Mouse (Mus musculus): ENCODE results near the gene Nfat5. TPM values are rescaled to one million over a fixed set of nuclear protein-coding genes. Genes with fewer than 3 reads are reported as not detected.

Gene Nfat5
- polyA plus RNA-seq, 1 experiment from 2014 or later, result 8.8 TPM

- H3K36me3 ChIP-seq (ENCODE audit: control insufficient read depth, insufficient read depth, low read length), result no peaks in the 10 kb centered on the region
- WGBS, result 87% methylated on average over 4 of the region's 4 CpGs
- H3K9ac ChIP-seq (ENCODE audit: low read depth, low read length), result no peak overlapping the region
- no peaks in the 10 kb centered on the region for H3K4me1 ChIP-seq (ENCODE audit: control insufficient read depth, insufficient read depth, low read length)
- H3K27me3 ChIP-seq (ENCODE audit: control insufficient read depth, insufficient read depth, low read depth, low read length), result no peaks in the 10 kb centered on the region
- ATAC-seq, result no peak
- H3K4me3 ChIP-seq (ENCODE audit: low read depth, low read length), result no peak overlapping the region
- H3K27ac ChIP-seq (ENCODE audit: low read length), result no peak overlapping the region
- no peaks in the 10 kb centered on the region for H3K9me3 ChIP-seq (replicated peaks; ENCODE audit: control insufficient read depth, low read length, poor library complexity, severe bottlenecking)
- H3K4me2 ChIP-seq (ENCODE audit: low read length), result no peak overlapping the region
Measured at GRCm38 (mm10) chr8:107261172-107261571, 32.1 kb upstream of the Nfat5 start.

- H3K36me3 ChIP-seq (ENCODE audit: control insufficient read depth, insufficient read depth, low read length), result no peaks in the 10 kb centered on the region
- 75% methylated on average over 8 of the region's 8 CpGs for WGBS
- H3K9ac ChIP-seq (ENCODE audit: low read depth, low read length), result no peak overlapping the region
- H3K4me1 ChIP-seq (ENCODE audit: control insufficient read depth, insufficient read depth, low read length), result no peaks in the 10 kb centered on the region
- H3K9me3 ChIP-seq (replicated peaks; ENCODE audit: control insufficient read depth, low read length, poor library complexity, severe bottlenecking), result no peaks in the 10 kb centered on the region
- no peak overlapping the region for H3K4me2 ChIP-seq (ENCODE audit: low read length)
- no peak for ATAC-seq
- H3K27ac ChIP-seq (ENCODE audit: low read length), result no peak overlapping the region
- no peaks in the 10 kb centered on the region for H3K27me3 ChIP-seq (ENCODE audit: control insufficient read depth, insufficient read depth, low read depth, low read length)
- H3K4me3 ChIP-seq (ENCODE audit: low read depth, low read length), result no peak overlapping the region
Measured at GRCm38 (mm10) chr8:107262046-107262705, 31.1 kb upstream of the Nfat5 start.

GRCm38 (mm10) chr8:107265811-107266210 lies 27.5 kb upstream of the Nfat5 start:
- no peak overlapping the region for H3K9ac ChIP-seq (ENCODE audit: low read depth, low read length)
- H3K4me3 ChIP-seq (ENCODE audit: low read depth, low read length), result no peak overlapping the region
- WGBS, result 61% methylated on average over 10 of the region's 10 CpGs
- H3K27ac ChIP-seq (ENCODE audit: low read length), result no peak overlapping the region
- no peak for ATAC-seq
- no peaks in the 10 kb centered on the region for H3K27me3 ChIP-seq (ENCODE audit: control insufficient read depth, insufficient read depth, low read depth, low read length)
- H3K4me2 ChIP-seq (ENCODE audit: low read length), result no peak overlapping the region
- no peaks in the 10 kb centered on the region for H3K4me1 ChIP-seq (ENCODE audit: control insufficient read depth, insufficient read depth, low read length)
- no peaks in the 10 kb centered on the region for H3K9me3 ChIP-seq (replicated peaks; ENCODE audit: control insufficient read depth, low read length, poor library complexity, severe bottlenecking)
- H3K36me3 ChIP-seq (ENCODE audit: control insufficient read depth, insufficient read depth, low read length), result no peaks in the 10 kb centered on the region

DNA sequence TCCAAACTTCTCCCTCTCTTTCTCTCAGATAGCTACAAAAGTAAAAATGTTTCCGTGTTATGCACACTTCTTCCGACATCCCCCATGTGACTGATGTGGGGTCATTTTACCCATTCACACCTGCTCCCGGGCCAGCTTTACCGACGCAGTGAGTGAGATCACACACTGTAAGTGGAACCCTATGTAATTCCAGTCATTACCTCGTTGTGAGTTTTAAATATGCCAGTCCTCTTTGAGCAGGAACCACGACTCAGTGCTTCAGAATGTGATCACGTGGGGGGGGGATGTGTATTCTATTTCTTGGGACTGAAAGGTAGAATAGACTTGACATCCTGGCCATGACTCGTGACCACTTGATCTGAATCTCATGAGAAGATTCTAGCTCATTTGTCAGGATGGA lies 24.8 kb upstream of the Nfat5 start:
- Histone ChIP-seq H3K9ac (ENCODE audit: low read depth, low read length) (no peak overlapping the region), H3K36me3 (ENCODE audit: control insufficient read depth, insufficient read depth, low read length) (no peaks in the 10 kb centered on the region), H3K4me2 (ENCODE audit: low read length) (no peak overlapping the region), H3K4me3 (ENCODE audit: low read depth, low read length) (no peak overlapping the region), H3K27ac (ENCODE audit: low read length) (no peak overlapping the region), H3K27me3 (ENCODE audit: control insufficient read depth, insufficient read depth, low read depth, low read length) (no peaks in the 10 kb centered on the region), H3K4me1 (ENCODE audit: control insufficient read depth, insufficient read depth, low read length) (no peaks in the 10 kb centered on the region), H3K9me3 (replicated peaks; ENCODE audit: control insufficient read depth, low read length, poor library complexity, severe bottlenecking) (no peaks in the 10 kb centered on the region)
- ATAC-seq, result no peak
- 81% methylated on average over 9 of the region's 9 CpGs for WGBS

DNA sequence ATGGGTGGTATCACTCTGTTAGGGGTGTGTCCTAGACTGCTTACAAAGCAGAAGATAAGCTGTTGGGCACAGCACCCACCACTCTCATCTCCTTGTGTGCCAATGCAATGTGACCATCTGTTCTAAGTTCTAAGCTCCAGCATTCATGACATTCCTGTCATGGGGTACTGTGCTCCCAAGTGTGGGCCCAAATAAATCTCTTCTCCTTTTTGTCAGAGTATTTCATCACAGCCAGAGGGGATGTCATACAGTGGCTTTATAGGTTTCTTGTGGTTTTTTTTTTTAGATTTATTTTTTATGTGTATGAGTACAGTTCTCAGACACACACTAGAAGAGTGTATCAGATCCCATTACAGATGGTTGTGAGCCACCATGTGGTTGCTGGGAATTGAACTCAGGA lies 24.1 kb upstream of the Nfat5 start:
- H3K36me3 ChIP-seq (ENCODE audit: control insufficient read depth, insufficient read depth, low read length), result no peaks in the 10 kb centered on the region
- H3K27me3 ChIP-seq (ENCODE audit: control insufficient read depth, insufficient read depth, low read depth, low read length), result no peaks in the 10 kb centered on the region
- ATAC-seq, result no peak
- H3K27ac ChIP-seq (ENCODE audit: low read length), result no peak overlapping the region
- no peaks in the 10 kb centered on the region for H3K4me1 ChIP-seq (ENCODE audit: control insufficient read depth, insufficient read depth, low read length)
- no peak overlapping the region for H3K4me3 ChIP-seq (ENCODE audit: low read depth, low read length)
- no peak overlapping the region for H3K9ac ChIP-seq (ENCODE audit: low read depth, low read length)
- H3K9me3 ChIP-seq (replicated peaks; ENCODE audit: control insufficient read depth, low read length, poor library complexity, severe bottlenecking), result no peaks in the 10 kb centered on the region
- H3K4me2 ChIP-seq (ENCODE audit: low read length), result no peak overlapping the region

GRCm38 (mm10) chr8:107269617-107270139 lies 23.6 kb upstream of the Nfat5 start:
- WGBS, result 53% methylated on average over 3 of the region's 3 CpGs
- H3K36me3 ChIP-seq (ENCODE audit: control insufficient read depth, insufficient read depth, low read length), result no peaks in the 10 kb centered on the region
- H3K4me2 ChIP-seq (ENCODE audit: low read length), result no peak overlapping the region
- no peak overlapping the region for H3K4me3 ChIP-seq (ENCODE audit: low read depth, low read length)
- no peak for ATAC-seq
- H3K27ac ChIP-seq (ENCODE audit: low read length), result no peak overlapping the region
- no peaks in the 10 kb centered on the region for H3K4me1 ChIP-seq (ENCODE audit: control insufficient read depth, insufficient read depth, low read length)
- no peaks in the 10 kb centered on the region for H3K27me3 ChIP-seq (ENCODE audit: control insufficient read depth, insufficient read depth, low read depth, low read length)
- H3K9ac ChIP-seq (ENCODE audit: low read depth, low read length), result no peak overlapping the region
- H3K9me3 ChIP-seq (replicated peaks; ENCODE audit: control insufficient read depth, low read length, poor library complexity, severe bottlenecking), result no peaks in the 10 kb centered on the region

- 70% methylated on average over 4 of the region's 4 CpGs for WGBS
- Histone ChIP-seq H3K27ac (ENCODE audit: low read length) (no peak overlapping the region), H3K4me2 (ENCODE audit: low read length) (no peak overlapping the region), H3K27me3 (ENCODE audit: control insufficient read depth, insufficient read depth, low read depth, low read length) (no peaks in the 10 kb centered on the region), H3K4me3 (ENCODE audit: low read depth, low read length) (no peak overlapping the region), H3K9me3 (replicated peaks; ENCODE audit: control insufficient read depth, low read length, poor library complexity, severe bottlenecking) (no peaks in the 10 kb centered on the region), H3K4me1 (ENCODE audit: control insufficient read depth, insufficient read depth, low read length) (no peaks in the 10 kb centered on the region), H3K36me3 (ENCODE audit: control insufficient read depth, insufficient read depth, low read length) (no peaks in the 10 kb centered on the region), H3K9ac (ENCODE audit: low read depth, low read length) (no peak overlapping the region)
- ATAC-seq, result no peak
Measured at GRCm38 (mm10) chr8:107270287-107270686, 23.0 kb upstream of the Nfat5 start.

GRCm38 (mm10) chr8:107270751-107271150 lies 22.5 kb upstream of the Nfat5 start:
- Histone ChIP-seq H3K9ac (ENCODE audit: low read depth, low read length) (no peak overlapping the region), H3K4me2 (ENCODE audit: low read length) (no peak overlapping the region), H3K27me3 (ENCODE audit: control insufficient read depth, insufficient read depth, low read depth, low read length) (no peaks in the 10 kb centered on the region), H3K4me1 (ENCODE audit: control insufficient read depth, insufficient read depth, low read length) (no peaks in the 10 kb centered on the region), H3K4me3 (ENCODE audit: low read depth, low read length) (no peak overlapping the region), H3K36me3 (ENCODE audit: control insufficient read depth, insufficient read depth, low read length) (no peaks in the 10 kb centered on the region), H3K9me3 (replicated peaks; ENCODE audit: control insufficient read depth, low read length, poor library complexity, severe bottlenecking) (no peaks in the 10 kb centered on the region), H3K27ac (ENCODE audit: low read length) (no peak overlapping the region)
- WGBS, result 61% methylated on average over 11 of the region's 11 CpGs
- ATAC-seq, result no peak

DNA sequence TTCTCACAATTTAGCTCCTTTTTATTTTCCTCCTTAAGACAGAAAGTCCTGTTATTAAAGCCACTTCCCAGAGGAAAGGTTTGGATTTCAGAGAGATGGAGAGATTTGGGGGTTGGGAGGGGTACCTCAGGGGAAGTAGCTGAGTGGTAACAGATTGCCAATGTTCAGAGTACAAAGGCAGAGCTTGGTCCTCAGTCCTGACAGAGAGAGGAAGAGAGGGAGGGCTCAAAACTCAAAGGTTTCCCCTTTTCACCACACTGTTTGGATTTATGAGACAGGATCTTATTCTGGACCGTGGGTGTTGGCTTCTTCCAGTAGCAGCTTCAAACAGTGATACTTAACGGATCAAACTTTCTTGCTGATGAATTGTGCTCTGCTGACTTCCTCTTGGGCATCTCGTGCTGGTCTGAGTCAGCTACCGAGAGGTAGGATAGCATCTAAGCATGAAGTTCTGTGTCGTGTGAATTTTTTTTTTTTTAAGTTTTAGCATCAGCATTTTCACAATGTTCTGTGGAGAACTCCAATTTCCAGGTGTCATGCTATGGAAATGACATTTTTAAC lies 15.9 kb upstream of the Nfat5 start:
- H3K9me3 ChIP-seq (replicated peaks; ENCODE audit: control insufficient read depth, low read length, poor library complexity, severe bottlenecking), result no peaks in the 10 kb centered on the region
- H3K9ac ChIP-seq (ENCODE audit: low read depth, low read length), result no peak overlapping the region
- WGBS, result 81% methylated on average over 5 of the region's 5 CpGs
- no peak overlapping the region for H3K27ac ChIP-seq (ENCODE audit: low read length)
- H3K27me3 ChIP-seq (ENCODE audit: control insufficient read depth, insufficient read depth, low read depth, low read length), result no peaks in the 10 kb centered on the region
- no peaks in the 10 kb centered on the region for H3K4me1 ChIP-seq (ENCODE audit: control insufficient read depth, insufficient read depth, low read length)
- no peak for ATAC-seq
- H3K4me3 ChIP-seq (ENCODE audit: low read depth, low read length), result no peak overlapping the region
- H3K36me3 ChIP-seq (ENCODE audit: control insufficient read depth, insufficient read depth, low read length), result no peaks in the 10 kb centered on the region
- H3K4me2 ChIP-seq (ENCODE audit: low read length), result no peak overlapping the region
